Mouse (Mus musculus): ENCODE measurements around the gene Nfxl1.
A peak's percentile ranks its signal among the peaks of the same experiment; 100 is the strongest.
"Not testable (repeated sequence)": the region's sequence is repeated elsewhere in the genome, so short reads cannot be mapped to it uniquely, and the experiment has no call there.

Gene Nfxl1

GRCm38 (mm10) chr5:72559544-72560049 is at the start of gene Nfxl1:
Gene Nfxl1, minus strand, starts transcription at chr5:72559684.
- DNase-seq = peak; percentile 99

GRCm38 (mm10) chr5:72603138-72603537 is 43.7 kb upstream of the Nfxl1 start:
- DNase-seq = no peak

- DNase-seq = peak; percentile 82 to 83
Measured at GRCm38 (mm10) chr5:72601006-72601405, 41.5 kb upstream of the Nfxl1 start.

GRCm38 (mm10) chr5:72587192-72587681 is 27.8 kb upstream of the Nfxl1 start, which contains the start of gene Gm5868:
Gene Gm5868, minus strand, starts transcription at chr5:72587551.
- no peak for DNase-seq

GRCm38 (mm10) chr5:72586667-72587191 is 27.2 kb upstream of the Nfxl1 start:
- not testable (repeated sequence) for DNase-seq

- DNase-seq = not testable (repeated sequence)
Measured at GRCm38 (mm10) chr5:72586122-72586521, 26.6 kb upstream of the Nfxl1 start.

- not testable (repeated sequence) for DNase-seq
Measured at GRCm38 (mm10) chr5:72580970-72581332, 21.5 kb upstream of the Nfxl1 start, which contains the start of gene Zar1. Gene Zar1, minus strand, starts transcription at chr5:72581254.

GRCm38 (mm10) chr5:72580088-72580969 is 20.8 kb upstream of the Nfxl1 start:
- peak in 1 of 2 experiments; percentile 37 for DNase-seq

- not testable (repeated sequence) for DNase-seq
Measured at GRCm38 (mm10) chr5:72579599-72579998, 20.1 kb upstream of the Nfxl1 start.

- peak; percentile 67 to 69 for DNase-seq
Measured at GRCm38 (mm10) chr5:72565621-72566020, 6.1 kb upstream of the Nfxl1 start.

GRCm38 (mm10) chr5:72563183-72563582 is 3.7 kb upstream of the Nfxl1 start:
- not testable (repeated sequence) for DNase-seq

- DNase-seq = no peak
Measured at GRCm38 (mm10) chr5:72560976-72561628, 1.6 kb upstream of the Nfxl1 start.

- DNase-seq = no peak
Measured at GRCm38 (mm10) chr5:72558716-72559526, 563 bp downstream of the Nfxl1 start.

- no peak for DNase-seq
Measured at GRCm38 (mm10) chr5:72556245-72556644, 3.2 kb downstream of the Nfxl1 start.

- no peak for DNase-seq
Measured at GRCm38 (mm10) chr5:72551209-72551608, 8.3 kb downstream of the Nfxl1 start.

GRCm38 (mm10) chr5:72528896-72529295 is 30.6 kb downstream of the Nfxl1 start:
- DNase-seq = no peak

- DNase-seq = no peak
Measured at GRCm38 (mm10) chr5:72513808-72514207, 45.7 kb downstream of the Nfxl1 start.

GRCm38 (mm10) chr5:72505740-72506139 is 53.7 kb downstream of the Nfxl1 start:
- no peak for DNase-seq

GRCm38 (mm10) chr5:72503531-72504523 is 55.7 kb downstream of the Nfxl1 start, which contains the start of gene Corin:
Gene Corin, minus strand, starts transcription at chr5:72504473.
- DNase-seq = peak in 1 of 2 experiments; percentile 42

- no peak for DNase-seq
Measured at GRCm38 (mm10) chr5:72502778-72503177, 56.7 kb downstream of the Nfxl1 start.

- DNase-seq = no peak
Measured at GRCm38 (mm10) chr5:72501763-72502162, 57.7 kb downstream of the Nfxl1 start.

All from kidney, postnatal 25 days (tissue).